Comparison of ENCODE assay signal across 13 mouse cellular contexts in the genomic region with DNA sequence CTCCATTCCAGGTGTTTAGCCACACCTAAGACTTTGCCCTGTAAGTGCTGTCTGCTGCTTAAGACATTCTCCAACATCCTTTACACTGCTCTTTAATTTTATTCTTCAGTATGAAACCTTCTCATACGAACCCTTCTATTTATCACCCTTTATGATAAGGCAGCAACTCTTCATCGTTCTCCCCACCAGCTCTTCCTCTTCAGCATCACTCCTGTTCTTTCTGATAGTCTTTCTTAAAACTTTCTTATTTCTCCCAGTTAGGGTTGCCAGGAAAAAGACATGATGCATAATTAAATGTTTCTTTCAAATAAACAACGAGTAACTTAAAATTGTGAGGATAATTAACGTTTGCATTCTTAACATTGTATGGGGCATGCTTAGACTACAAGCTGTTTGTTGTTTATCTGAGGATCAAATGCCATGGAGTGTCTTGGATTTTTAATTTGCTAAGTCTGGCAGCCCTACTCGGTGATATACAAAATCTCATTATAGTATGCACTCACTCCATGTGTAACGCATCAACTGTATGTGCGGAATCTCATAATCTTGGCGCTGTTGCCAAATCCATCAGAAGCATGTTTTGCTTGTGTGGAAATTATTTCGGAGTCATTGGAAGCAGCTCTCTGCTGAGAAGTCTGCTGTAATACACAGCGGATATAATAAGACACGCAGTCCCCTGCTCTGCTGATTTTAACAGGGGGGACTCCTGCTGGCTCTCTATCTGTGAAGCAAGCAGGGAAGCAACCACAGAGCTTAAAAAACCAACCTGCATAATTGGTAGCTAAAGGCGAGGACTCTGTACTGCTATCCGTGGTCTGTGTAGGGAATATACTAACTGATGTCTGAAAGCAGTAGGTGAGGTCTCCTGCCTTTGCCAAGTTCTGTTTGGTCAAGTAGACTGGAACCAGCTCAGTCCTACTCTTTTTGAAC.
A peak's percentile ranks its signal among the peaks of the same experiment; 100 is the strongest.
DNase-seq lines count a peak whose midpoint lies in the region; ATAC-seq and TF ChIP-seq lines count a peak whose summit lies in the region.
"Had no signal": no experiment of that assay in that cellular context is flagged by ENCODE, and none has a peak within 500 bp of the region (broad histone marks: within the 10 kb centered on the region; RNA-seq: fewer than 3 reads in every experiment).

No protein-coding gene starts in this region.

- H3K27me3 ChIP-seq in forebrain, embryonic 12.5 days = no peaks in the 10 kb centered on the region
- no peaks in the 10 kb centered on the region for H3K27me3 ChIP-seq in forebrain, embryonic 10.5 days (ENCODE audit: poor library complexity, severe bottlenecking)
- H3K27me3 ChIP-seq in lung, embryonic 14.5 days (ENCODE audit: insufficient read depth, low read length) = no peaks in the 10 kb centered on the region
- no peaks in the 10 kb centered on the region for H3K27me3 ChIP-seq in intestine, embryonic 16.5 days (replicated peaks; ENCODE audit: control insufficient read depth, insufficient read depth, low read length)
- H3K27me3 ChIP-seq: neural tube, embryonic 15.5 days had no signal

- no peak for DNase-seq in forebrain, embryonic 10.5 days (ENCODE audit: extremely low spot score, low spot score)
- DNase-seq in lung, embryonic 14.5 days = peak; percentile 91
- DNase-seq in lung, postnatal 36 days = no peak
- DNase-seq in cerebellum, adult 11-12 months = peak; percentile 53
- DNase-seq in gastrocnemius, postnatal 25 days = no peak
- DNase-seq in urinary bladder, adult 2 months (ENCODE audit: low spot score) = no peak
- DNase-seq: heart, postnatal 14 days; liver; thymus, postnatal 25 days had no signal

- ATAC-seq in forebrain, embryonic 12.5 days (ENCODE audit: low FRiP score) = 0 out of 2 replicates have a peak, but pooled peaks have one; percentile 36
- peak; percentile 95 for ATAC-seq in lung, embryonic 14.5 days (ENCODE audit: insufficient read depth)
- ATAC-seq in intestine, embryonic 16.5 days = peak; percentile 60

- no peak overlapping the region for H3K27ac ChIP-seq in forebrain, embryonic 12.5 days
- no peak overlapping the region for H3K27ac ChIP-seq in forebrain, embryonic 10.5 days
- H3K27ac ChIP-seq in lung, embryonic 14.5 days (ENCODE audit: low read depth) = peak overlapping the region; percentile 32
- no peak overlapping the region for H3K27ac ChIP-seq in intestine, embryonic 16.5 days (ENCODE audit: low read length)
- H3K27ac ChIP-seq: neural tube, embryonic 15.5 days had no signal

- no peak for TF ChIP-seq CTCF in lung, embryonic 14.5 days (IDR thresholded peaks at IDR 0.05; ENCODE audit: low read depth)

- 77% methylated on average over 13 of the region's 13 CpGs for WGBS in forebrain, embryonic 12.5 days
- WGBS in forebrain, embryonic 10.5 days = 73% methylated on average over 13 of the region's 13 CpGs
- 37% methylated on average over 13 of the region's 13 CpGs for WGBS in lung, embryonic 14.5 days
- WGBS in intestine, embryonic 16.5 days = 53% methylated on average over 13 of the region's 13 CpGs

- H3K9ac ChIP-seq in forebrain, embryonic 12.5 days = no peak overlapping the region
- no peak overlapping the region for H3K9ac ChIP-seq in lung, embryonic 14.5 days
- H3K9ac ChIP-seq in intestine, embryonic 16.5 days (ENCODE audit: low read depth, low read length) = no peak overlapping the region
- H3K9ac ChIP-seq: neural tube, embryonic 15.5 days had no signal

- H3K36me3 ChIP-seq in forebrain, embryonic 12.5 days (replicated peaks) = no peaks in the 10 kb centered on the region
- H3K36me3 ChIP-seq in forebrain, embryonic 10.5 days (replicated peaks) = no peaks in the 10 kb centered on the region
- no peaks in the 10 kb centered on the region for H3K36me3 ChIP-seq in lung, embryonic 14.5 days (ENCODE audit: insufficient read depth)
- H3K36me3 ChIP-seq in intestine, embryonic 16.5 days (ENCODE audit: control insufficient read depth, insufficient read depth, low read length) = no peaks in the 10 kb centered on the region
- H3K36me3 ChIP-seq: neural tube, embryonic 15.5 days had no signal

- no peak overlapping the region for H3K4me3 ChIP-seq in forebrain, embryonic 12.5 days (replicated peaks)
- no peak overlapping the region for H3K4me3 ChIP-seq in forebrain, embryonic 10.5 days
- H3K4me3 ChIP-seq in lung, embryonic 14.5 days (ENCODE audit: low read depth, low read length) = no peak overlapping the region
- H3K4me3 ChIP-seq in intestine, embryonic 16.5 days (ENCODE audit: low read length) = no peak overlapping the region
- H3K4me3 ChIP-seq: erythroblast, embryonic 14.5 days; neural tube, embryonic 15.5 days had no signal

- no peak overlapping the region for H3K4me2 ChIP-seq in forebrain, embryonic 12.5 days
- H3K4me2 ChIP-seq in lung, embryonic 14.5 days = no peak overlapping the region
- H3K4me2 ChIP-seq in intestine, embryonic 16.5 days (ENCODE audit: low read depth, low read length) = no peak overlapping the region
- H3K4me2 ChIP-seq: neural tube, embryonic 15.5 days had no signal

- H3K9me3 ChIP-seq in forebrain, embryonic 12.5 days = no peaks in the 10 kb centered on the region
- no peaks in the 10 kb centered on the region for H3K9me3 ChIP-seq in forebrain, embryonic 10.5 days
- H3K9me3 ChIP-seq in lung, embryonic 14.5 days (ENCODE audit: low read depth, low read length) = no peaks in the 10 kb centered on the region
- no peaks in the 10 kb centered on the region for H3K9me3 ChIP-seq in intestine, embryonic 16.5 days (ENCODE audit: control insufficient read depth, low read length)
- H3K9me3 ChIP-seq: neural tube, embryonic 15.5 days had no signal

- no peaks in the 10 kb centered on the region for H3K4me1 ChIP-seq in forebrain, embryonic 12.5 days
- peaks cover 10% of the 10 kb centered on the region for H3K4me1 ChIP-seq in forebrain, embryonic 10.5 days
- H3K4me1 ChIP-seq in lung, embryonic 14.5 days (ENCODE audit: insufficient read depth) = no peaks in the 10 kb centered on the region; the same call in 1 of the 2 replicates
- H3K4me1 ChIP-seq in intestine, embryonic 16.5 days (ENCODE audit: control insufficient read depth, insufficient read depth, low read length) = 0 out of 2 replicates have a peak, but pooled peaks cover 2% of the 10 kb centered on the region

Comparison
In these comparisons a context has a peak if more than half of its experiments do, and no peak if none do; other contexts are left out.
1. DNase-seq: peak in lung, embryonic 14.5 days (single experiment) and cerebellum, adult 11-12 months (single experiment); none in forebrain, embryonic 10.5 days (single experiment), lung, postnatal 36 days (single experiment), gastrocnemius, postnatal 25 days (single experiment) and urinary bladder, adult 2 months (single experiment).
2. ATAC-seq: peak in every context shown above with its lines; median percentile 95 in lung, embryonic 14.5 days; 60 in intestine, embryonic 16.5 days; 36 in forebrain, embryonic 12.5 days.